Mouse (Mus musculus) adrenal gland, postnatal 25 days (tissue): ENCODE results near the gene Arsk. TPM values are rescaled to one million over a fixed set of nuclear protein-coding genes. Genes with fewer than 3 reads are reported as not detected.

Experiments used
- DNase-seq: peaks from one replicate; pipeline ENCODE4 v3.0.0; 2021; ENCODE audit warnings: mixed read lengths
- total RNA-seq: library from RNA; stranded (reverse); gene quantifications from 2 replicates; pipeline ENCODE4 v1.2.3, GENCODE M21; 2021

The Arsk gene
- total RNA-seq, 1 experiment from 2014 or later, result 11.2 TPM

- DNase-seq, result no peak
Measured at GRCm38 (mm10) chr13:76021782-76022181, 76.7 kb downstream of the Arsk start.

GRCm38 (mm10) chr13:76018844-76019400 is 79.5 kb downstream of the Arsk start:
- no peak for DNase-seq

- peak; percentile 98 for DNase-seq
Measured at GRCm38 (mm10) chr13:76017974-76018843, 80.3 kb downstream of the Arsk start, which contains the start of gene Rfesd. TSS of gene Rfesd (minus strand) at chr13:76018719.

GRCm38 (mm10) chr13:76017465-76017864 is 81.0 kb downstream of the Arsk start:
- DNase-seq, result no peak

- DNase-seq, result no peak
Measured at GRCm38 (mm10) chr13:76014511-76014910, 83.9 kb downstream of the Arsk start.

Other genes starting within 250 kb of the Arsk start
- gene Rhobtb3, start 154.7 kb downstream of the Arsk start, total RNA-seq, result 7.7 and 9.3 TPM in 2 replicates
- gene Spata9, start 131.5 kb downstream of the Arsk start, total RNA-seq, result not detected in 2 replicates
- gene Rfesd, start 79.9 kb downstream of the Arsk start, total RNA-seq, result 27.7 and 30.7 TPM in 2 replicates
- 0.15 TPM in 1 of 2 replicates, not detected in the other for gene Gpr150, start 41.7 kb downstream of the Arsk start, total RNA-seq
- 33.6 and 34.1 TPM in 2 replicates for gene Ttc37, start 74 bp upstream of the Arsk start, total RNA-seq
- gene Fam81b, start 206.4 kb upstream of the Arsk start, total RNA-seq, result not detected in 2 replicates